Mouse (Mus musculus) MEL (cell line): ENCODE data around the gene Tbc1d1. TPM values are rescaled to one million over a fixed set of nuclear protein-coding genes. Genes with fewer than 3 reads are reported as not detected.

Experiments used
- DNase-seq: peaks from one replicate; pipeline ENCODE4 v3.0.0; 2011; ENCODE audit warnings: low read depth, low spot score
- H3K27ac ChIP-seq: 2 replicates; pipeline ENCODE4 v1.5.1; 2012; ENCODE audit warnings: low read depth, mild to moderate bottlenecking, control low read depth, low read length, moderate library complexity; ENCODE audit not compliant: control insufficient read depth
- H3K27me3 ChIP-seq, 2 experiments: fragments of 150-350 bp in 1 of 2; sonication (generic) in 1 of 2; 2 replicates each; pipeline ENCODE4 v1.6.1; 2012; ENCODE audit warnings: low read length in 2 of 2, mild to moderate bottlenecking in 2 of 2, improper control_type of control experiment in 1 of 2, moderate library complexity in 1 of 2; ENCODE audit not compliant: insufficient read depth in 2 of 2, control insufficient read depth in 1 of 2
- H3K36me3 ChIP-seq, 2 experiments: 2 replicates each; pipeline ENCODE4 v1.6.1; 2012 to 2014; ENCODE audit warnings: low read length in 2 of 2, improper control_type of control experiment in 1 of 2, inconsistent platforms in 1 of 2, mild to moderate bottlenecking in 1 of 2; ENCODE audit not compliant: insufficient read depth in 2 of 2, control insufficient read depth in 1 of 2
- H3K4me1 ChIP-seq, 2 experiments: fragments of 150-350 bp in 1 of 2; sonication (generic) in 1 of 2; 2 replicates each; pipeline ENCODE4 v1.6.1; 2012; ENCODE audit warnings: low read length in 2 of 2, improper control_type of control experiment in 1 of 2, mild to moderate bottlenecking in 1 of 2; ENCODE audit not compliant: insufficient read depth in 2 of 2, control insufficient read depth in 1 of 2
- H3K4me3 ChIP-seq, 2 experiments: fragments of 150-350 bp in 1 of 2; sonication (generic) in 1 of 2; 2 replicates each; pipeline ENCODE4 v1.5.1; 2012; ENCODE audit warnings: low read depth in 2 of 2, low read length in 2 of 2, mild to moderate bottlenecking in 2 of 2, moderate library complexity in 2 of 2, control low read depth in 1 of 2, improper control_type of control experiment in 1 of 2; ENCODE audit not compliant: control insufficient read depth in 1 of 2, insufficient read depth in 1 of 2
- H3K79me2 ChIP-seq: 2 replicates; pipeline ENCODE4 v1.6.1; 2012; ENCODE audit warnings: mild to moderate bottlenecking, low read length, moderate library complexity; ENCODE audit not compliant: control insufficient read depth, poor library complexity, insufficient read depth
- H3K9ac ChIP-seq: 2 replicates; pipeline ENCODE4 v1.6.1; 2012; ENCODE audit warnings: low read depth, mild to moderate bottlenecking, control low read depth, low read length, moderate library complexity; ENCODE audit not compliant: control insufficient read depth, poor library complexity, severe bottlenecking
- H3K9me3 ChIP-seq: fragments of 150-350 bp; sonication (generic); replicated peaks from 2 replicates; pipeline ENCODE4 v1.6.1; 2012; ENCODE audit warnings: mild to moderate bottlenecking, low read length, improper control_type of control experiment, moderate library complexity; ENCODE audit not compliant: insufficient read depth
- CHD2 ChIP-seq: IDR thresholded peaks from 2 replicates; pipeline ENCODE4 v1.6.1; 2011; ENCODE audit warnings: low read length, improper control_type of control experiment
- E2F4 ChIP-seq: IDR thresholded peaks from 2 replicates; pipeline ENCODE4 v1.6.1; 2011; ENCODE audit warnings: low read depth, low read length, improper control_type of control experiment, borderline replicate concordance
- ETS1 ChIP-seq: IDR thresholded peaks from 2 replicates; pipeline ENCODE4 v1.6.1; 2012; ENCODE audit warnings: low read depth, mild to moderate bottlenecking, inconsistent platforms, low read length, improper control_type of control experiment, moderate library complexity
- GATA1 ChIP-seq: IDR thresholded peaks from 2 replicates; pipeline ENCODE4 v1.6.1; 2011; ENCODE audit warnings: low read depth, low read length, improper control_type of control experiment
- HCFC1 ChIP-seq: IDR thresholded peaks from 2 replicates; pipeline ENCODE4 v1.6.1; 2012; ENCODE audit warnings: low read depth, mild to moderate bottlenecking, inconsistent platforms, low read length, improper control_type of control experiment, moderate library complexity
- JUND ChIP-seq: IDR thresholded peaks from 2 replicates; pipeline ENCODE4 v1.6.1; 2011; ENCODE audit warnings: low read depth, mild to moderate bottlenecking, improper control_type of control experiment, low read length
- KAT2A ChIP-seq: conservative IDR thresholded peaks from 2 replicates; pipeline ENCODE4 v1.6.1; 2012; ENCODE audit warnings: low read depth, low read length, improper control_type of control experiment, inconsistent platforms
- MAFK ChIP-seq: IDR thresholded peaks from 2 replicates; pipeline ENCODE4 v1.6.1; 2011; ENCODE audit warnings: low read depth, mild to moderate bottlenecking, low read length, improper control_type of control experiment, borderline replicate concordance
- MXI1 ChIP-seq: IDR thresholded peaks from 2 replicates; pipeline ENCODE4 v1.6.1; 2011; ENCODE audit warnings: mild to moderate bottlenecking, low read depth, low read length, improper control_type of control experiment
- MYB ChIP-seq: IDR thresholded peaks from 2 replicates; pipeline ENCODE4 v1.6.1; 2011; ENCODE audit warnings: mild to moderate bottlenecking, low read depth, low read length, improper control_type of control experiment
- NRF1 ChIP-seq: IDR thresholded peaks from 2 replicates; pipeline ENCODE4 v1.6.1; 2014; ENCODE audit warnings: low read depth, mild to moderate bottlenecking, inconsistent platforms, low read length, improper control_type of control experiment, moderate library complexity; ENCODE audit not compliant: poor library complexity, insufficient read depth, severe bottlenecking
- POLR2A ChIP-seq, 2 experiments: IDR thresholded peaks; 2 replicates each; pipeline ENCODE4 v1.6.1; 2011 to 2012; ENCODE audit warnings: low read length in 2 of 2, mild to moderate bottlenecking in 2 of 2, control low read depth in 1 of 2, improper control_type of control experiment in 1 of 2, low read depth in 1 of 2, moderate library complexity in 1 of 2; ENCODE audit not compliant: control insufficient read depth in 1 of 2, insufficient read depth in 1 of 2, poor library complexity in 1 of 2
- POLR2AphosphoS2 ChIP-seq: IDR thresholded peaks from 2 replicates; pipeline ENCODE4 v1.6.1; 2011; ENCODE audit warnings: low read length, improper control_type of control experiment
- RCOR1 ChIP-seq: IDR thresholded peaks from 2 replicates; pipeline ENCODE4 v1.6.1; 2012; ENCODE audit warnings: low read depth, mild to moderate bottlenecking, inconsistent platforms, low read length, improper control_type of control experiment
- SMC3 ChIP-seq: IDR thresholded peaks from 2 replicates; pipeline ENCODE4 v1.6.1; 2011; ENCODE audit warnings: low read depth, low read length, improper control_type of control experiment
- TBP ChIP-seq: IDR thresholded peaks from 2 replicates; pipeline ENCODE4 v1.8.0; 2011; ENCODE audit warnings: low read depth, low read length, improper control_type of control experiment
- TCF12 ChIP-seq: IDR thresholded peaks from 2 replicates; pipeline ENCODE4 v1.6.1; 2014; ENCODE audit warnings: low read depth, mild to moderate bottlenecking, inconsistent platforms, low read length, improper control_type of control experiment, moderate library complexity
- USF2 ChIP-seq, 2 experiments: IDR thresholded peaks; 2 replicates each; pipeline ENCODE4 v1.6.1; 2011 to 2012; ENCODE audit warnings: improper control_type of control experiment in 2 of 2, low read length in 2 of 2, borderline replicate concordance in 1 of 2, inconsistent platforms in 1 of 2, low read depth in 1 of 2, mild to moderate bottlenecking in 1 of 2; ENCODE audit not compliant: insufficient read depth in 1 of 2
- ZC3H11A ChIP-seq: IDR thresholded peaks from 2 replicates; pipeline ENCODE4 v1.6.1; 2012; ENCODE audit warnings: low read depth, mild to moderate bottlenecking, inconsistent platforms, low read length, improper control_type of control experiment
- ZMIZ1 ChIP-seq: IDR thresholded peaks from 2 replicates; pipeline ENCODE4 v1.6.1; 2012; ENCODE audit warnings: low read depth, mild to moderate bottlenecking, inconsistent platforms, low read length, improper control_type of control experiment, moderate library complexity
- ZNF384 ChIP-seq: IDR thresholded peaks from 2 replicates; pipeline ENCODE4 v1.6.1; 2012; ENCODE audit warnings: low read depth, mild to moderate bottlenecking, inconsistent platforms, low read length, improper control_type of control experiment
- polyA plus RNA-seq, 2 experiments: library from polyadenylated mRNA; stranded (reverse) in 1 of 2; unstranded in 1 of 2; fragments of >175 nt in 1 of 2; fragments of >200 nt in 1 of 2; gene quantifications; 2 replicates each; pipeline versions ENCODE4 v1.2.1 to v1.2.4; 2012; ENCODE audit warnings: low replicate concordance in 2 of 2, low read depth in 1 of 2; ENCODE audit not compliant: insufficient read length in 2 of 2, insufficient read depth in 1 of 2, missing spikeins in 1 of 2
- total RNA-seq: library from RNA; depleted of rRNA; stranded (reverse); fragments of 300-350 nt; gene quantifications from 2 replicates; pipeline ENCODE4 v1.2.3, GENCODE M21; 2012

The Tbc1d1 gene
- total and polyA plus RNA-seq, 3 experiments = 22.5 to 24.4 TPM; not detected in 1

DNA sequence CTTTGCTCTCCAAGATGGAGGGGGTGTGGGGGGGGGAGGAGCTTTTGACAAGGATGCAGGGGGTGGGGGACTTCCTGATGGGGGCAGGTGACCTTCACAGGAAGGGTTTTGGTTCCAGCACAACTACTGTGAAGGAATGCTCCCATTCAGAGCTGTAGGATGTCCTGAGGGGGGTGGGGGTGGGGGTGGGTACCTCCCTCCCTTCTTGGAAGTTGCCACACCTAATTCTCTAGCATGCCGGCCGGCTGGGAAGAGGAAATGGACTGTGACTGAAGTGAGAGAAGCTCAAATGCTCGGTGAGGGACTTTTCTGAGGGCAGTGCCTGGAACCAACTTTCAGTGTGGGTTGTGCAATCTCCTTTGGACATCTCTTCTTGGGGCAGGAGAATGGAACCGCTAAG, 235.2 kb downstream of the Tbc1d1 start:
- Histone ChIP-seq H3K4me1 (peaks cover 0 to 5% of the 10 kb centered on the region in 2 experiments; a peak in 2 of 4 replicates), H3K9ac (peak overlapping the region; percentile 47)

DNA sequence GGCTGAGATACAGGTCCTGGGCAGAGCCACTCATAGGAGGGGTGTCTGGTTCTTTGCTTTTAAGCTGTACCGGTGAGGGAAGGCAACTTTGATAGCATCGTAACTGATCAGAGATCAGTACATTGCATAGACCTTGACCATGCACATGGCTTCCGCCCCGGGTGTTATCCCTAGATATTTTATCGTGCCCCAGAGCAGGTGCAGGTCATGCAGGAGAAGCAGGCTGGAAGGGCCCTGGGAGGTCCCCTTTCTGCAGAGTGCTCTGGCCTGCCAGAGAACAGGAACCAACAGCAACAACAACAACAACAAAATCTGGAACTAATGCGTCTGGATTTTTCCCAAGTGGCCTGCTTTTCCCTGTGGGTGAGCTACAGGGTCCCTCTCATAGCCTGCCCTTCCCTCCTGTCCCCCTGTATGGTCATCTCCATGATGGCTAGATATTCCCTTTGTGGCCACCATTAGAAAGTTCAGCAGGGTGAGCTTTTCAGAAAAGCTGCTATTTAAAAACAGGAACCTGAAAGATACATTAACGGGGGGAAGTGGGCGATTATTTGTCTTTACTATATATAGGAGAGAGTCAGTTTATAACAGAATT, 236.4 kb downstream of the Tbc1d1 start:
- H3K4me1 ChIP-seq = peaks cover 0 to 5% of the 10 kb centered on the region in 2 experiments; a peak in 2 of 4 replicates
- TF ChIP-seq ZNF384 (no peak), POLR2A (IDR thresholded peaks at IDR 0.05; ENCODE audit: control insufficient read depth in 1 of 2, insufficient read depth in 1 of 2, low read depth in 1 of 2, low read length in 2 of 2, poor library complexity in 1 of 2) (peak in 1 of 2 experiments; percentile 41; a peak in 1 of 4 replicates), MYB (no peak), JUND (no peak), TCF12 (no peak), CHD2 (no peak)
- no peak overlapping the region for H3K9ac ChIP-seq
- H3K9me3 ChIP-seq = no peaks in the 10 kb centered on the region
- H3K27ac ChIP-seq = no peak overlapping the region
- 0 out of 4 replicates have a peak, but pooled peaks cover 0 to 1% of the 10 kb centered on the region in 2 experiments for H3K36me3 ChIP-seq
- no peak for DNase-seq
- H3K4me3 ChIP-seq = no peak overlapping the region
- no peaks in the 10 kb centered on the region for H3K79me2 ChIP-seq
- no peaks in the 10 kb centered on the region for H3K27me3 ChIP-seq

More for the DNA sequence above, 235.2 kb downstream of the Tbc1d1 start:
- Histone ChIP-seq H3K27me3 (no peaks in the 10 kb centered on the region), H3K36me3 (no peaks in the 10 kb centered on the region), H3K4me3 (peak overlapping the region; percentile 61 to 71), H3K79me2 (no peaks in the 10 kb centered on the region), H3K9me3 (no peaks in the 10 kb centered on the region), H3K27ac (peak overlapping the region; percentile 83)
- TF ChIP-seq HCFC1 = peak; percentile 20; the same call in 1 of the 2 replicates
- TF ChIP-seq TBP = no peak
- no peak for DNase-seq

DNA sequence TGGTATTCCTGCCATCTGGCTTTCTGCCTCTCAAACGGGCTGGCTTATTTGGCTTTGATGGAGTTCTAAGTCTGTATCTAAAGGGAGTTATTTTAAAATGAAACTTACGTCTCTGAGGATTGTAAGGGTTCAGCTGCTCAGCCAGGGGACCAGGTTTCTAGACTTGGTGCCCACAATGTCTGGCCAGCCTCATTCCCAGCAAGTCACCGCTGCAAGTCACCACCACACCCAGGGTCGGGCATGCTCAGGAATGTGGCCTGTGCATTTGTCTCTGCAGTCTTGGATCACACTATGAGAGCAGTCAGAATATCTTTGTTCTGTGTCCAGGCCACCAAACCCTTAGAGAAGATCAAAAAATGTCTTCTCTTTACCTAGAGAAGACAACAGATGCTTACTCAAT, 237.4 kb downstream of the Tbc1d1 start:
- DNase-seq = no peak
- Histone ChIP-seq H3K27me3 (no peaks in the 10 kb centered on the region), H3K36me3 (0 out of 4 replicates have a peak, but pooled peaks cover 0 to 1% of the 10 kb centered on the region in 2 experiments), H3K4me1 (peaks cover 0 to 5% of the 10 kb centered on the region in 2 experiments; a peak in 2 of 4 replicates), H3K79me2 (no peaks in the 10 kb centered on the region), H3K27ac (no peak overlapping the region), H3K4me3 (no peak overlapping the region), H3K9me3 (no peaks in the 10 kb centered on the region), H3K9ac (no peak overlapping the region)
- TF ChIP-seq MAFK (no peak), RCOR1 (no peak), ETS1 (no peak), SMC3 (no peak), TCF12 (no peak), POLR2AphosphoS2 (no peak), CHD2 (no peak), MXI1 (no peak), KAT2A (no peak), E2F4 (no peak), USF2 (IDR thresholded peaks at IDR 0.05; ENCODE audit: borderline replicate concordance in 1 of 2, insufficient read depth in 1 of 2, low read depth in 1 of 2, low read length in 2 of 2) (no peak), NRF1 (no peak), ZC3H11A (no peak), ZMIZ1 (no peak), GATA1 (no peak), ZNF384 (no peak)
